Mouse (Mus musculus) liver, embryonic 11.5 days (tissue): ENCODE data around the gene Foxn4. TPM values are rescaled to one million over a fixed set of nuclear protein-coding genes. Genes with fewer than 3 reads are reported as not detected.

Experiments used
- ATAC-seq: fragments of 200-750 bp; cut with Nextera tagmentation; replicated peaks from 2 replicates; pipeline ENCODE4 v1.8.0; 2017; ENCODE audit warnings: moderate number of reproducible peaks, mild to moderate bottlenecking, moderate TSS enrichment, moderate library complexity; ENCODE audit not compliant: low FRiP score
- DNase-seq: peaks from one replicate; pipeline ENCODE4 v3.0.0-alpha.2; 2017; ENCODE audit warnings: low spot score
- H3K27ac ChIP-seq: fragments of 300-500 bp; sonication (generic); 2 replicates; pipeline ENCODE4 v1.5.1; 2014; ENCODE audit warnings: mild to moderate bottlenecking, low read depth, low read length, control low read depth
- H3K27me3 ChIP-seq: fragments of 300-500 bp; sonication (generic); replicated peaks from 2 replicates; pipeline ENCODE4 v1.6.1; 2014; ENCODE audit warnings: low read length, mixed read lengths; ENCODE audit not compliant: control insufficient read depth, insufficient read depth
- H3K36me3 ChIP-seq: fragments of 300-500 bp; sonication (generic); 2 replicates; pipeline ENCODE4 v1.6.1; 2014; ENCODE audit warnings: mild to moderate bottlenecking, low read length, moderate library complexity, mixed read lengths; ENCODE audit not compliant: control insufficient read depth, insufficient read depth
- H3K4me1 ChIP-seq: fragments of 300-500 bp; sonication (generic); replicated peaks from 2 replicates; pipeline ENCODE4 v1.6.1; 2014; ENCODE audit warnings: low read length, mixed read lengths; ENCODE audit not compliant: control insufficient read depth, insufficient read depth
- H3K4me2 ChIP-seq: fragments of 300-500 bp; sonication (generic); 2 replicates; pipeline ENCODE4 v1.6.1; 2014; ENCODE audit warnings: mild to moderate bottlenecking, control low read depth, moderate library complexity
- H3K4me3 ChIP-seq: fragments of 300-500 bp; sonication (generic); 2 replicates; pipeline ENCODE4 v1.5.1; 2014; ENCODE audit warnings: low read depth, low read length, control low read depth
- H3K9ac ChIP-seq: fragments of 300-500 bp; sonication (generic); 2 replicates; pipeline ENCODE4 v1.6.1; 2014; ENCODE audit warnings: low read depth, low read length, control low read depth
- H3K9me3 ChIP-seq: fragments of 300-500 bp; sonication (generic); 2 replicates; pipeline ENCODE4 v1.6.1; 2016; ENCODE audit warnings: low read length, inconsistent platforms, mixed read lengths; ENCODE audit not compliant: control insufficient read depth
- WGBS: fragments of 180-500 bp; shearing (Covaris S2); extraction: QIAGEN DNeasy Blood & Tissue Kit; methylation state at CpG from one replicate; pipeline ENCODE4 v1.1.7; 2014; 5-methylcytosine and 5-hydroxymethylcytosine counted together
- polyA plus RNA-seq: library from polyadenylated mRNA; unstranded; fragments of >200 nt; fragmentation: Nextera tagmentation; extraction: Ambion mirVana; gene quantifications from 2 replicates; pipeline ENCODE4 v1.2.1, GENCODE M21; 2014

Foxn4 gene
- polyA plus RNA-seq, 1 experiment from 2014 or later, result not detected

DNA sequence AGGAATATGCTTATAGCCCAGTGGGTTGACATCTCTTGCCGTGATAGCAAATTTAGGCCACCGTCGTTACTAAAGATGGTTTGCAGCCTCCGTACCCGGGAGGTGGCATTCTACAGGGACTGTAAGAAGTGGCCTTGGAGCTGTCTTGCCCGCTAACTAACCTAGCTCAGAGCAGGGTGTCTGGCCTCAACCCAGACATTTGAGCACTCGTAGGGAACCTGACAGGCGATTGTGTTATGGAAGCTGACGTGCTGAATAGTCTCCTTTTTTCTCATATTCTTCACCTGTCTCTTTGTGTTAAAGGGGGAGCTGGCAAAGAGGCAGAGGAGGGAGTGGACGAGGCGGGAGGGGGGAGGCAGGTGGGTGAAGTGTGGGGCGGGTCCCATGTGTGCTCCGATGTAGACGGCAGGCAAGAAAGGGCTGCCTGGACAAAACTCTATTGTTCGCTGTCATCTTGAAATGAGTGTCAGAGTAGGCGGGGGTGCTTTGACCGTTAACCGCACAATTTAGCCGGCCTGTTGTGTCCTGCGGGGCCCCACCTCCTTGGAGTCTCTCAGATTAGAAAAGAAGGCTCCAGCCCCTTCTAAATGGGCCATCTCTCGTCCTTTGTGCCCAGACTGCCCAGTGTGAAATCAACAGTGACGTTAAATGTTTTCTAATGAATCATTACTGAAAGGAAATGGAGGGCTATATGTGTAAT is 25.7 kb upstream of the Foxn4 start:
- no peak overlapping the region for H3K4me3 ChIP-seq
- ATAC-seq (no peak), DNase-seq (no peak)
- no peaks in the 10 kb centered on the region for H3K9me3 ChIP-seq
- no peaks in the 10 kb centered on the region for H3K4me1 ChIP-seq
- H3K27ac ChIP-seq, result no peak overlapping the region
- no peaks in the 10 kb centered on the region; the same call in 1 of the 2 replicates for H3K27me3 ChIP-seq
- WGBS, result 83% methylated on average over 22 of the region's 22 CpGs
- no peaks in the 10 kb centered on the region for H3K36me3 ChIP-seq
- no peak overlapping the region for H3K4me2 ChIP-seq
- no peak overlapping the region for H3K9ac ChIP-seq

- no peak for DNase-seq
These were observed 24.7 kb upstream of the Foxn4 start for GRCm38 (mm10) chr5:114298212-114298894.

GRCm38 (mm10) chr5:114296693-114297631 is 23.4 kb upstream of the Foxn4 start:
- WGBS, result 22% methylated on average over 22 of the region's 22 CpGs
- no peaks in the 10 kb centered on the region for H3K4me1 ChIP-seq
- H3K27me3 ChIP-seq, result no peaks in the 10 kb centered on the region; the same call in 1 of the 2 replicates
- DNase-seq (no peak), ATAC-seq (no peak; the same call in 1 of the 2 replicates)
- no peak overlapping the region for H3K4me3 ChIP-seq
- H3K9ac ChIP-seq, result no peak overlapping the region
- H3K9me3 ChIP-seq, result no peaks in the 10 kb centered on the region
- H3K36me3 ChIP-seq, result no peaks in the 10 kb centered on the region
- H3K4me2 ChIP-seq, result peak overlapping the region; percentile 25
- H3K27ac ChIP-seq, result no peak overlapping the region

More at GRCm38 (mm10) chr5:114298212-114298894, 24.7 kb upstream of the Foxn4 start:
- Histone ChIP-seq H3K4me1 (no peaks in the 10 kb centered on the region), H3K9ac (no peak overlapping the region), H3K27ac (no peak overlapping the region), H3K36me3 (no peaks in the 10 kb centered on the region), H3K4me2 (no peak overlapping the region), H3K27me3 (no peaks in the 10 kb centered on the region; the same call in 1 of the 2 replicates), H3K9me3 (no peaks in the 10 kb centered on the region), H3K4me3 (no peak overlapping the region)
- ATAC-seq, result no peak
- WGBS, result 72% methylated on average over 18 of the region's 18 CpGs

GRCm38 (mm10) chr5:114290004-114290403 is 16.4 kb upstream of the Foxn4 start:
- WGBS, result 73% methylated on average over 3 of the region's 3 CpGs
- no peaks in the 10 kb centered on the region for H3K9me3 ChIP-seq
- no peak overlapping the region for H3K4me3 ChIP-seq
- no peak overlapping the region for H3K9ac ChIP-seq
- H3K4me1 ChIP-seq, result no peaks in the 10 kb centered on the region
- no peak for ATAC-seq
- DNase-seq, result no peak
- H3K27ac ChIP-seq, result no peak overlapping the region
- peaks cover 9% of the 10 kb centered on the region for H3K27me3 ChIP-seq
- no peaks in the 10 kb centered on the region for H3K36me3 ChIP-seq
- no peak overlapping the region for H3K4me2 ChIP-seq

DNA sequence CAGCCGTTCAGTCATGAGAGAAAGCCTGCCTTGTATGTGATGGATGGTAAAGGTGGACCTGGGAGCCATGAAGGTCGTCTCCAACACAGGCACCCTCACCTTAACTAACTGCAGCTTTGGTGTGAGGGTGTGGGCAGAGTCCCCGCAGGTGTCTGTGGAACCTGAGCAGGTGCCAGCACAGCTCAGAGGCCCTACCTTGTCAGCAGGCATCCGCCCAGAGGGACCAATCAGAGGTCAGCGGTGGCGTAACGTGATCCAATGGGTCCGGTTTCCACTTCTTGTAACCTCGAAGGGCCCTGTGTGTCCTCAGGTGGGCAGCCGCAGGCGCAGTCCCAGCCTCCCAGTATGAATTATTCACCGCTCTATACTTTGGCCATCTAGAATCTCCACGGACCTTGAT is 15.3 kb upstream of the Foxn4 start, which contains the start of gene Myo1h:
Gene Myo1h, plus strand, starts transcription at position 293 of the 400 bp plus-strand sequence.
- Histone ChIP-seq H3K9me3 (no peaks in the 10 kb centered on the region), H3K4me1 (no peaks in the 10 kb centered on the region), H3K27me3 (peaks cover 9% of the 10 kb centered on the region), H3K27ac (no peak within 1 kb of the TSS), H3K36me3 (no peaks in the 10 kb centered on the region), H3K4me2 (no peak within 1 kb of the TSS), H3K4me3 (no peak within 1 kb of the TSS), H3K9ac (no peak within 1 kb of the TSS)
- DNase-seq, result no peak
- WGBS, result 41% methylated on average over 13 of the region's 13 CpGs
- no peak for ATAC-seq

GRCm38 (mm10) chr5:114288396-114288795 is 14.8 kb upstream of the Foxn4 start:
- Histone ChIP-seq H3K36me3 (no peaks in the 10 kb centered on the region), H3K4me3 (no peak overlapping the region), H3K27ac (no peak overlapping the region), H3K4me2 (no peak overlapping the region), H3K9ac (no peak overlapping the region), H3K4me1 (no peaks in the 10 kb centered on the region), H3K27me3 (peaks cover 9% of the 10 kb centered on the region), H3K9me3 (no peaks in the 10 kb centered on the region)
- 80% methylated on average over 5 of the region's 5 CpGs for WGBS
- DNase-seq, result no peak
- no peak for ATAC-seq

GRCm38 (mm10) chr5:114286872-114287571 is 13.4 kb upstream of the Foxn4 start:
- H3K27ac ChIP-seq, result no peak overlapping the region
- ATAC-seq (no peak), DNase-seq (no peak)
- H3K9ac ChIP-seq, result no peak overlapping the region
- peaks cover 2% of the 10 kb centered on the region; the same call in 1 of the 2 replicates for H3K4me1 ChIP-seq
- H3K4me3 ChIP-seq, result no peak overlapping the region
- peaks cover 9% of the 10 kb centered on the region for H3K27me3 ChIP-seq
- 75% methylated on average over 16 of the region's 16 CpGs for WGBS
- H3K4me2 ChIP-seq, result no peak overlapping the region
- no peaks in the 10 kb centered on the region for H3K9me3 ChIP-seq
- no peaks in the 10 kb centered on the region for H3K36me3 ChIP-seq

GRCm38 (mm10) chr5:114286102-114286501 is 12.5 kb upstream of the Foxn4 start:
- ATAC-seq (no peak), DNase-seq (no peak)
- Histone ChIP-seq H3K27ac (no peak overlapping the region), H3K9ac (no peak overlapping the region), H3K4me3 (no peak overlapping the region), H3K4me2 (no peak overlapping the region), H3K36me3 (no peaks in the 10 kb centered on the region), H3K4me1 (peaks cover 4% of the 10 kb centered on the region; the same call in 1 of the 2 replicates), H3K9me3 (no peaks in the 10 kb centered on the region), H3K27me3 (peaks cover 9% of the 10 kb centered on the region)
- 68% methylated on average over 4 of the region's 4 CpGs for WGBS
